Mouse (Mus musculus) neural tube, embryonic 11.5 days (tissue): ENCODE results near the gene Gm42669. TPM values are rescaled to one million over a fixed set of nuclear protein-coding genes. Genes with fewer than 3 reads are reported as not detected.

Source experiments
- ATAC-seq: fragments of 200-750 bp; cut with Nextera tagmentation; 2 replicates; pipeline ENCODE4 v1.8.0; 2017; ENCODE audit warnings: moderate number of reproducible peaks, mild to moderate bottlenecking, moderate TSS enrichment, moderate library complexity; ENCODE audit not compliant: insufficient read depth, low FRiP score, low TSS enrichment
- DNase-seq: peaks from one replicate; pipeline ENCODE4 v3.0.0-alpha.2; 2015; ENCODE audit warnings: low spot score
- H3K27ac ChIP-seq: fragments of 300-500 bp; sonication (generic); 2 replicates; pipeline ENCODE4 v1.5.1; 2014; ENCODE audit warnings: low read depth, mild to moderate bottlenecking, low read length
- H3K27me3 ChIP-seq: fragments of 300-500 bp; sonication (generic); 2 replicates; pipeline ENCODE4 v1.6.1; 2014; ENCODE audit warnings: mild to moderate bottlenecking, low read length, mixed read lengths; ENCODE audit not compliant: control insufficient read depth, insufficient read depth
- H3K36me3 ChIP-seq: fragments of 300-500 bp; sonication (generic); 2 replicates; pipeline ENCODE4 v1.6.1; 2014; ENCODE audit warnings: mild to moderate bottlenecking, low read length, moderate library complexity, mixed read lengths; ENCODE audit not compliant: control insufficient read depth, insufficient read depth
- H3K4me1 ChIP-seq: fragments of 300-500 bp; sonication (generic); 2 replicates; pipeline ENCODE4 v1.6.1; 2014; ENCODE audit warnings: low read length, mixed read lengths; ENCODE audit not compliant: control insufficient read depth, insufficient read depth
- H3K4me2 ChIP-seq: fragments of 300-500 bp; sonication (generic); 2 replicates; pipeline ENCODE4 v1.6.1; 2014; ENCODE audit warnings: low read depth, mild to moderate bottlenecking, moderate library complexity
- H3K4me3 ChIP-seq: fragments of 300-500 bp; sonication (generic); 2 replicates; pipeline ENCODE4 v1.5.1; 2014; ENCODE audit warnings: low read depth, low read length
- H3K9ac ChIP-seq: fragments of 300-500 bp; sonication (generic); 2 replicates; pipeline ENCODE4 v1.6.1; 2014; ENCODE audit warnings: mild to moderate bottlenecking, low read length
- H3K9me3 ChIP-seq: fragments of 300-500 bp; sonication (generic); 2 replicates; pipeline ENCODE4 v1.6.1; 2016; ENCODE audit warnings: low read length; ENCODE audit not compliant: control insufficient read depth
- WGBS: fragments of 180-500 bp; shearing (Covaris S2); extraction: QIAGEN DNeasy Blood & Tissue Kit; methylation state at CpG from one replicate; pipeline ENCODE4 v1.1.7; 2014; 5-methylcytosine and 5-hydroxymethylcytosine counted together
- polyA plus RNA-seq: library from polyadenylated mRNA; unstranded; fragments of >200 nt; fragmentation: Nextera tagmentation; extraction: Ambion mirVana; gene quantifications from 2 replicates; pipeline ENCODE4 v1.2.1, GENCODE M21; 2014

Gene Gm42669
- polyA plus RNA-seq, 1 experiment from 2014 or later = 0.44 TPM

DNA sequence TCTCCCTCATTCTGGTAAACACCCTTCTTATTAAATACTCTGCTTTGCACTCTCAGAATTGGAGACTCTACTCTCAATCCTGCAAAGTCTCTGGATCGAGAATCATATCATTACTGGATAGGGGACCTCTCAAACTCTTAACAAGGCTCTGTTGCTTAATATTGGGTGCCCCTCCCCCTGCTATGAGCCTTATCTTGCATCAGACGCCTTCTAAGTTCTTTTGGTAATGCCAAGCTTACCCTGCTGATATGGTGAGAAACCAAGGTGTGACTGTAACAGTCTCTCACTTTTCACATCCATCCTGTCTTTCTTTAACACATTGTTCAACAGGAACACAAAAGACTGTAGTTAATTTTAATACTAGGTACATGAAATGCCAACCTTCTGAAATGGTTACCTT is 26.2 kb downstream of the Gm42669 start:
- no peak overlapping the region for H3K27ac ChIP-seq
- no peaks in the 10 kb centered on the region for H3K9me3 ChIP-seq
- no peaks in the 10 kb centered on the region for H3K4me1 ChIP-seq
- no peaks in the 10 kb centered on the region for H3K27me3 ChIP-seq
- no peak overlapping the region for H3K9ac ChIP-seq
- WGBS = 75% methylated on average over 2 of the region's 2 CpGs
- H3K4me3 ChIP-seq = no peak overlapping the region
- H3K4me2 ChIP-seq = no peak overlapping the region
- no peaks in the 10 kb centered on the region for H3K36me3 ChIP-seq
- ATAC-seq = no peak
- no peak for DNase-seq

DNA sequence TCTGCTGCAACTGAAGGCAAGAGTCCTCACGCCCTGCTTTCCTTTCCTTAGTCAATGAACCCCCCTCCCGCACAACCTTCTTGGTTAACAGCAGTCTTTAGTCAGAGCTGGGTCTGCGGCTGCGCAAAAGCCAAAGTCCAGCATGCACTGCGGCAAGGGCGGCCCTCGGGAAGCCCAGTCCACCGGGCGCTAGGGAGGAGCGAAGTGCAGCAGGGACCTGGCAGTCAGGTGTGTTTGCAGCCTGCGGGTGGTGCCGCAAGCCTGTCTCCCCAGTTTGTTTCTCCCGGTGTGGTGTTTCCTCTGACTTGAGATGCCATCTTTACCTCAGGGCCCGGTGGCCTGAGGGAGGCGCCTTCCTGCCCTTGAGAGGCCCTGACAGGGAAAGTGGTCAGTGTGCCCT is 27.2 kb downstream of the Gm42669 start, which contains the start of gene 1700028K03Rik:
Gene 1700028K03Rik (plus strand): TSS at position 129 of the 400 bp plus-strand sequence.
- no peak within 1 kb of the TSS for H3K27ac ChIP-seq
- no peak within 1 kb of the TSS for H3K4me3 ChIP-seq
- 74% methylated on average over 15 of the region's 15 CpGs for WGBS
- H3K9ac ChIP-seq = no peak within 1 kb of the TSS
- DNase-seq = no peak
- H3K4me1 ChIP-seq = no peaks in the 10 kb centered on the region
- H3K36me3 ChIP-seq = no peaks in the 10 kb centered on the region
- no peak for ATAC-seq
- no peak within 1 kb of the TSS for H3K4me2 ChIP-seq
- H3K9me3 ChIP-seq = no peaks in the 10 kb centered on the region
- H3K27me3 ChIP-seq = no peaks in the 10 kb centered on the region

DNA sequence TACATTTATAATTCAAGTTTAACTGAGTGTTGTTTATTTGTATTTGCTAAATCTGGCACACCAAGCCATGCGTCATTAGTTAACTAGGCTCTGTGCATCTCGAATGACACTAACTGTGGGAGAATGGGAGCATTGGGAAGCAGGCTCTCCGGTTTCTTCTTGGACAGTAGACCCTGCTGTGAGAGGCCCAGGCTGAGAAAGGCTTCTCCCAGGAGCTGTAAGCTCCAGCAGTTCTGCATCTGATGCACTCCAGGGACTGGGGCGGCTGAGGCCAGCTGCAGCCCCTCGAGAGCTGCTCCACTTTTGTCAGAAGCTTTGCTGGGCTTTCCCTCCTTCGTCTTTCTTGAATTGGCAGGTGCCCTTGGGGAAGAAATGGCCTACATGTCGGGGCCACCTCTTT is 34.3 kb downstream of the Gm42669 start:
- H3K27me3 ChIP-seq = no peaks in the 10 kb centered on the region
- H3K4me1 ChIP-seq = no peaks in the 10 kb centered on the region
- ATAC-seq (no peak), DNase-seq (no peak)
- H3K36me3 ChIP-seq = no peaks in the 10 kb centered on the region
- no peak overlapping the region for H3K9ac ChIP-seq
- H3K27ac ChIP-seq = no peak overlapping the region
- WGBS = 36% methylated on average over 7 of the region's 7 CpGs
- no peaks in the 10 kb centered on the region for H3K9me3 ChIP-seq
- no peak overlapping the region for H3K4me2 ChIP-seq
- H3K4me3 ChIP-seq = no peak overlapping the region

DNA sequence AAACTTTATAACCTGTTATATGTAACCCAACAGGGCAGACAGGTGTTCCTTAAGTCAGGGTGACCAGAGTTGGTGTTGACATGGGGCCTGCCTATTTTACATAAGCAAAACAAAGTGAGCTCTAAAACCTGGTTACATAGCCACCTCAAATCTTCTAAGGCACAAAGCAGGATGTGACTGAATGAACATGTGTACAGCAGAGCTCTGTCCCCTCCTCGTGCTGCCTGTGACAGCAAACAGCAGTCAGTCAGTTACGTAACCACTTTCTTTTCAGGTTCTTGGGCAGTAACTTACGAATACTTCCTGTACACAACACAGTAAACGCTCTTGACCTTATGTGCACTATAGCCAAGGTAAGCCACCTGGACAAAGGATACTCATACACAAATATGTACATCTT is 38.5 kb downstream of the Gm42669 start:
- Histone ChIP-seq H3K9me3 (no peaks in the 10 kb centered on the region), H3K27me3 (no peaks in the 10 kb centered on the region), H3K27ac (no peak overlapping the region), H3K9ac (no peak overlapping the region), H3K4me3 (no peak overlapping the region), H3K4me1 (no peaks in the 10 kb centered on the region), H3K4me2 (no peak overlapping the region), H3K36me3 (no peaks in the 10 kb centered on the region; the same call in 1 of the 2 replicates)
- 85% methylated on average over 4 of the region's 4 CpGs for WGBS
- DNase-seq (no peak), ATAC-seq (no peak)

DNA sequence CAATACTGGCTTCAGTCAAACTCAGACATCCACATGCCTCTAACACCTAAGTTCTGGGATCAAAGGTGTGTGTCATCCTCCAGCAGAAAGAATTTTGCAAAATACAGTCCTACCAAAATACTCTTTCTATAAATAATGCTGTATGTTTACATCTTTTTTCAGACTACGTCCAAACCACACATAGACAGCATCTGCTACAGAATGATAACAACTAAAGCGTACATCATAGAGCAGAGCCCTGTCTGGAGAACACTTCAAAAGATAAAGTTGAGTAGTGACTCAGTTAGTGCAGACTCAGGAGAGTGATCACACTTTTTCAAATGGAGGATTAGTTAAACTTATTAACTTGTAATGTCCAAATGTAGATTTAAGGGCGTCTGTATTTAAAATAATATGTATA is 40.5 kb downstream of the Gm42669 start:
- Histone ChIP-seq H3K36me3 (no peaks in the 10 kb centered on the region; the same call in 1 of the 2 replicates), H3K9me3 (no peaks in the 10 kb centered on the region), H3K4me1 (no peaks in the 10 kb centered on the region), H3K4me2 (no peak overlapping the region), H3K27ac (no peak overlapping the region), H3K4me3 (no peak overlapping the region), H3K27me3 (no peaks in the 10 kb centered on the region), H3K9ac (no peak overlapping the region)
- ATAC-seq (no peak), DNase-seq (no peak)
- WGBS = 92% methylated on average over 3 of the region's 3 CpGs

DNA sequence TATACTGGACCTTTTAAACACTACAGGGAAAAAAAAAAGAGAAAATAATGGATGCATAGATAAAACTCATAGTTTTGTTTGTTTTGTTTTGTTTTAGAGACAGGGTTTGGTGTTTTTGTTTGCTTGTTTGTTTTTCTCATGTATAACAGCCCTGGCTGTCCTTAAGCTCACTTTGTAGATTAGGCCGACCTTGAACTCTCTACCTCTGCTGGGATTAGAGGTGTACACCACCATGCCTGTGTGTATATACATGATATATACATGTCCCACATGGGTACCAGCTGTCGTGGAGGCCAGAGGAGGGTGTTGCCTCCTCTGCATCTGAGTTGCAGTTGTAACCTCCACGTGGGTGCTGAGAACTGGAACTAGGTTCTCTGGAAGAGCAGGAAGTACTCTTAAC is 41.0 kb downstream of the Gm42669 start:
- H3K9me3 ChIP-seq = no peaks in the 10 kb centered on the region
- no peak overlapping the region for H3K4me2 ChIP-seq
- ATAC-seq (no peak), DNase-seq (no peak)
- no peak overlapping the region for H3K4me3 ChIP-seq
- H3K36me3 ChIP-seq = no peaks in the 10 kb centered on the region; the same call in 1 of the 2 replicates
- H3K27me3 ChIP-seq = no peaks in the 10 kb centered on the region
- H3K27ac ChIP-seq = no peak overlapping the region
- no peak overlapping the region for H3K9ac ChIP-seq
- H3K4me1 ChIP-seq = no peaks in the 10 kb centered on the region
- 90% methylated on average over 3 of the region's 3 CpGs for WGBS

DNA sequence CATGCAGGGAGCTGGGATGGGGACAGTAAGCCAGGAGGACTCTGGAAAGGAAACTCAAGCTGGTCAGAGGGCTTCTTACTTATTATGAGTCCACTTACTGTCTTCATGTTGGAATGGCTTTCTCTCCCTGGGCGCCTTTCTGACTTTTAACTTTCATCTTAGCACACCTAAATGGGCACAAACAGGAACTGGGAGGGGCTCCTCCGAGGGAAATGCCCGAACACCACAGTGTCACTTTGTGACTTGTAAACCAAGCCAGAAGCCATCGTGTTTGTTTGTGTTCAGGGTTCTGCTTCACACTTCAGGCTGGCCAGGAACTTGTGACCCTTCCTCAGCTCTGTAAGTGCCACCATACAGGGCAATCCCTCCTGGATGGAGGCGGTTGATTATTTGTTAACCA is 46.9 kb downstream of the Gm42669 start:
- ATAC-seq = no peak
- H3K4me2 ChIP-seq = no peak overlapping the region
- H3K36me3 ChIP-seq = peaks cover 1% of the 10 kb centered on the region
- H3K9me3 ChIP-seq = no peaks in the 10 kb centered on the region
- H3K27me3 ChIP-seq = no peaks in the 10 kb centered on the region
- no peak overlapping the region for H3K4me3 ChIP-seq
- no peaks in the 10 kb centered on the region for H3K4me1 ChIP-seq
- no peak overlapping the region for H3K9ac ChIP-seq
- WGBS = 78% methylated on average over 5 of the region's 5 CpGs
- no peak overlapping the region for H3K27ac ChIP-seq
- DNase-seq = no peak

DNA sequence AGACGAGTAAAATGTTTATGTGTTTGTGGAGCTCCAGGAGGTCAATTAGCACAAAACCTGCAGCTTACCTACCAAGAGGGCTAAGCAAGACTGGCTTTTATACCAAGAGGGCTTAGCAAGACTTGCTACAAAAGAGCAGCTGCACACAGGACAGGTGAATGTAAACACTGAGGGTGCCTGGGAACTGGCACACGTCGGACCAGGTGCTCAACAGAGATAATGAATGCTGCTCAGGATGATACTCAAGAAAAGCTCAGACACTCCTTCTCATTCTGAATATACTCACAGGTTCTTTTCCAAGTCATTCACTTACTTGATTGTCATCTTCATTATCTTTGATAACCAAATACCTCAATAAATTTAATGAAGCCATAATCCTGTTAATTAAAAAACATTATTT is 49.5 kb downstream of the Gm42669 start:
- Histone ChIP-seq H3K27me3 (no peaks in the 10 kb centered on the region), H3K36me3 (peaks cover 2% of the 10 kb centered on the region; the same call in 1 of the 2 replicates), H3K4me3 (no peak overlapping the region), H3K27ac (no peak overlapping the region), H3K4me2 (no peak overlapping the region), H3K9ac (no peak overlapping the region), H3K4me1 (no peaks in the 10 kb centered on the region), H3K9me3 (no peaks in the 10 kb centered on the region)
- DNase-seq (no peak), ATAC-seq (no peak)
- WGBS = 89% methylated on average over 3 of the region's 3 CpGs

DNA sequence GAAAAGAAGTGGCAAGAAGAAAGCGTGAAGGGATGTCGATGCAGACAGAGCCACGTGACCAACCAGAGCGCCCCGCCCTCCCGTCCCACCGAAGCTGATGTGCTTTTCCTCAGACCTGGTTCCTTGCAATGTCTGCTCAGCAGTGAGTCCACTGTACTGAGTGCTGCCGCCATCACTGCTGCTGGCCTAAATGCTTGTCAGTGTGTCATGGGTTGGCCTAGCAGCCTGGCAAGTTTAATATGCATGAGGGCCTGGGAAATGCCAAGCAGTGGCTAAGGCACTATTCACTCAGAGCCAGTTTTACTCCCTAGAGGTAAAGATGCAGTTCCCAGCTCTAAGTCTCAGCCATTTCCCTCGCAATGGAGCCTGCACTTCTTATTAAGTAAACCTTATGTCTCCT is 61.7 kb downstream of the Gm42669 start:
- Histone ChIP-seq H3K4me3 (no peak overlapping the region), H3K4me1 (no peaks in the 10 kb centered on the region), H3K27me3 (no peaks in the 10 kb centered on the region), H3K9ac (no peak overlapping the region), H3K27ac (no peak overlapping the region), H3K9me3 (no peaks in the 10 kb centered on the region; the same call in 1 of the 2 replicates), H3K36me3 (peaks cover 2% of the 10 kb centered on the region; the same call in 1 of the 2 replicates), H3K4me2 (no peak overlapping the region)
- DNase-seq (no peak), ATAC-seq (no peak)
- 98% methylated on average over 9 of the region's 9 CpGs for WGBS
